Mouse (Mus musculus): ENCODE measurements at regions not wholly inside any gene's neighbourhood (a gene's known extent, or its start where the extent isn't known, plus 50 kb on each side); places are given as distances from the start of the nearest gene placed in this dataset.

DNA sequence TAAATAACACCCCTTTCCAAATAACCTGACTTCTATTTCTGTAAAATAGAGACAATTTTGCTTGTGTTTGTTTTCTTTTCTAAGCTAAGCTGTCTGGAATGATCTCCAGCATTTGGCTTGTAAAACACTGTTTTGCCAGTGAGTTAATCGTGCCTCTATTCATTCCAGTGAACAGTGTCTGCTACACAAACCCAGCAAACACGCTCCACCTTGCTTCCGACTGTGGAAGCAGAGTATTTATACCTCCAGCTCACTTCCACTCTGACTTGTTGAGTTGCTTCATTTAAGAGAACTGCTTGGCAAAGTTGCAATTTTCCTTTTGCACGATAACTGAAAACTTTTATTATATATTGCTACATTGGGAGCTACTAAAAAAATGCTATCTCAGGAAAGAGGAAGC is 515.3 kb downstream of the Rps29 start:
- no peak for ATAC-seq (ENCODE audit: insufficient number of reproducible peaks, insufficient read depth, low FRiP score, low read depth)
- no peaks in the 10 kb centered on the region for H3K9me3 ChIP-seq (ENCODE audit: control insufficient read depth, low read depth, low read length)

GRCm38 (mm10) chr12:68632441-68632840 is 526.5 kb downstream of the Rps29 start:
- Histone ChIP-seq H3K4me1 (ENCODE audit: control insufficient read depth, insufficient read depth, low read length) (no peaks in the 10 kb centered on the region), H3K36me3 (ENCODE audit: control insufficient read depth, insufficient read depth, low read length) (no peaks in the 10 kb centered on the region), H3K4me3 (ENCODE audit: low read depth, low read length) (no peak overlapping the region), H3K27ac (ENCODE audit: low read length) (no peak overlapping the region), H3K9me3 (ENCODE audit: control insufficient read depth, low read depth, low read length) (no peaks in the 10 kb centered on the region), H3K9ac (replicated peaks; ENCODE audit: low read depth, low read length) (no peak overlapping the region), H3K27me3 (ENCODE audit: control insufficient read depth, insufficient read depth, low read length) (no peaks in the 10 kb centered on the region), H3K4me2 (replicated peaks; ENCODE audit: low read depth, low read length) (no peak overlapping the region)
- WGBS, result 93% methylated on average over 3 of the region's 3 CpGs
- no peak for ATAC-seq (ENCODE audit: insufficient number of reproducible peaks, insufficient read depth, low FRiP score, low read depth)

More for the DNA sequence above, 515.3 kb downstream of the Rps29 start:
- Histone ChIP-seq H3K4me1 (ENCODE audit: control insufficient read depth, insufficient read depth, low read length) (no peaks in the 10 kb centered on the region), H3K9ac (replicated peaks; ENCODE audit: low read depth, low read length) (no peak overlapping the region), H3K27ac (ENCODE audit: low read length) (no peak overlapping the region), H3K4me3 (ENCODE audit: low read depth, low read length) (no peak overlapping the region), H3K4me2 (replicated peaks; ENCODE audit: low read depth, low read length) (no peak overlapping the region), H3K36me3 (ENCODE audit: control insufficient read depth, insufficient read depth, low read length) (no peaks in the 10 kb centered on the region), H3K27me3 (ENCODE audit: control insufficient read depth, insufficient read depth, low read length) (no peaks in the 10 kb centered on the region)
- WGBS, result 77% methylated on average over 4 of the region's 4 CpGs

DNA sequence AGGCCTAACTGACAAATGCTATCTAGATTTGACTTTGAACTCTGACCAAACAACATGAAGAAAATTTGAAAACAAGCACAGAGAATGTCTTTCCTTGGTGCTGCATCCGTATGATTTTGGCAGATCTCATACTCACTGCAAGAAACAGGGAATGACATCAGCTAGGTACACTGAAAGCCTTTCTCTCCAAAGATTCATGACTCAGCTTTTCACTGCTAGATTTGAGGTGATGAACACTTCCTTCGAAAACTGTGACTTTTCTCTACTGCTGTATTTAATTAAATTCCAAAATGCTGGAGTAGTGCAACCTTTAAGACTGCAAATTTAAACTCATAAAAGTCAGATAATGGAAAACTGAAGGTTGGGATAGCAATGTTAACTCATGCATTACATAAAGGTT is 540.6 kb downstream of the Rps29 start:
- H3K9me3 ChIP-seq (ENCODE audit: control insufficient read depth, low read depth, low read length), result no peaks in the 10 kb centered on the region
- H3K36me3 ChIP-seq (ENCODE audit: control insufficient read depth, insufficient read depth, low read length), result no peaks in the 10 kb centered on the region
- no peak overlapping the region for H3K4me3 ChIP-seq (ENCODE audit: low read depth, low read length)
- no peaks in the 10 kb centered on the region for H3K4me1 ChIP-seq (ENCODE audit: control insufficient read depth, insufficient read depth, low read length)
- H3K27ac ChIP-seq (ENCODE audit: low read length), result no peak overlapping the region
- 77% methylated on average over 2 of the region's 2 CpGs for WGBS
- no peak overlapping the region for H3K4me2 ChIP-seq (replicated peaks; ENCODE audit: low read depth, low read length)
- H3K27me3 ChIP-seq (ENCODE audit: control insufficient read depth, insufficient read depth, low read length), result no peaks in the 10 kb centered on the region
- no peak overlapping the region for H3K9ac ChIP-seq (replicated peaks; ENCODE audit: low read depth, low read length)
- no peak for ATAC-seq (ENCODE audit: insufficient number of reproducible peaks, insufficient read depth, low FRiP score, low read depth)

DNA sequence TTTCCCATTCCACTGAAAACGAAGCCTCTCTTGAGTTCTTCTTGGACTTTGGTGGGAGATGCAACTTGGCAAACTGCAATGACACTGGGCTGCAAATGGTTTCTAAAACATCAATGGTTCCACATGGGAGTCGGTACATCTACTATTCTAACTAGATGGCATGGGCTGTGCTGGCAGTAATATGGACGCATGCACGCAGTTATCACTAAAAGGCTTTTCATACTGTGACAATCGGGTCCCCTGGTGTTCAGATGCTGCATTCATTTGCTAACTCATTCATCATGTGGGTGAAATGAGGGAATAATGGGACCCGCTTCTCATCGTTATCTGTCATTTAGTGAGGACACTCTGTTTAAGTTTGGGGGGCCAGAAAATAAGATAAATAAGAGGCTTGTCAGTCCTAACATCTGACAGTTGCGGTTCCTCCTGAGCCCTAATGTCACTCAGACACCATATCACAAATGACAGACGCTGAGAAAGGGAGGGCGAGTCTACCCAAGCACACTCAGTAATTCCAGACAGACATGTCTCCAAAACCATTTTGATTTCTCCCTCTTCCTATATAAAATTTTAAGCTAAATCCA is 553.5 kb downstream of the Rps29 start:
- no peaks in the 10 kb centered on the region for H3K27me3 ChIP-seq (ENCODE audit: control insufficient read depth, insufficient read depth, low read length)
- H3K9me3 ChIP-seq (ENCODE audit: control insufficient read depth, low read depth, low read length), result no peaks in the 10 kb centered on the region
- H3K27ac ChIP-seq (ENCODE audit: low read length), result no peak overlapping the region
- no peak overlapping the region for H3K9ac ChIP-seq (replicated peaks; ENCODE audit: low read depth, low read length)
- no peak for ATAC-seq (ENCODE audit: insufficient number of reproducible peaks, insufficient read depth, low FRiP score, low read depth)
- H3K4me3 ChIP-seq (ENCODE audit: low read depth, low read length), result no peak overlapping the region
- 74% methylated on average over 10 of the region's 10 CpGs for WGBS
- no peaks in the 10 kb centered on the region for H3K4me1 ChIP-seq (ENCODE audit: control insufficient read depth, insufficient read depth, low read length)
- no peak overlapping the region for H3K4me2 ChIP-seq (replicated peaks; ENCODE audit: low read depth, low read length)
- no peaks in the 10 kb centered on the region for H3K36me3 ChIP-seq (ENCODE audit: control insufficient read depth, insufficient read depth, low read length)

DNA sequence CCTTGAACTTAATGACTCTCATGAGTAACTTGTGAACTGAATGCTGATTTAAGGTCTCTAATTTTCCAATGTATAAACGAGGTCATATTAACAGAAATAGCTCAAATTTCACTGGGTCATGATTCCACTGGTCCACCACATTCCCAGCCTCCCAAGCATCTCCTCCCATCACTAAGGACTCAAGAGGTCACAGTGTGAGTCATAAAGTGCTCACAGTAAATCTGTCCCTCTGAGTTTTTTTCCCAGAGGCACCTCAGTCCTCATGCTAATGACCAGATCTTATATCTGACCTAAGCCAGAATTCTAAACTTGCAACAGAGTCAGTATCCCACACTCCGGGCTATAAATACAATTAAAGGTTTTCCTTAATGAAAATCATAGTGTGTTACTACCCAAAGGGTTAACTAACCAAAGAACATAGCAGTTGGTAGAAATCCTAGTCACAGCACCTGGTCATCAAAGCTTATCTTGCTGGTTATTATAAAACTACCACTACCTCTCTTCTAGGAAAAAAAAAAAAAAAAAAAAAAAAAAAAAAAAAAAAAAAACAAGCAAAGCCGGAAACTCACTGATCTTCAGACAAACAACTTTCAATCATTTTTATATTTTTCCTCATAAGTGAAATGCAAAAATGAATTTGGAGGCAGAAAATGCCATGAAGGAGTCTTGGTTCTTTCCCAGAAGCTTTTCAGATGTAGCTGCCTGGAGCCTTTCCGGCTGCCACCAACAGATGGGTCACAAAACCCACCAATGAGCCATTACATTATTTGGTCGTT is 554.3 kb downstream of the Rps29 start:
- Histone ChIP-seq H3K27me3 (ENCODE audit: control insufficient read depth, insufficient read depth, low read length) (no peaks in the 10 kb centered on the region), H3K36me3 (ENCODE audit: control insufficient read depth, insufficient read depth, low read length) (no peaks in the 10 kb centered on the region), H3K4me2 (replicated peaks; ENCODE audit: low read depth, low read length) (no peak overlapping the region), H3K4me1 (ENCODE audit: control insufficient read depth, insufficient read depth, low read length) (no peaks in the 10 kb centered on the region), H3K9ac (replicated peaks; ENCODE audit: low read depth, low read length) (no peak overlapping the region), H3K4me3 (ENCODE audit: low read depth, low read length) (no peak overlapping the region), H3K9me3 (ENCODE audit: control insufficient read depth, low read depth, low read length) (no peaks in the 10 kb centered on the region), H3K27ac (ENCODE audit: low read length) (no peak overlapping the region)
- WGBS, result 76% methylated on average over 5 of the region's 5 CpGs
- ATAC-seq (ENCODE audit: insufficient number of reproducible peaks, insufficient read depth, low FRiP score, low read depth), result no peak

- Histone ChIP-seq H3K9ac (replicated peaks; ENCODE audit: low read depth, low read length) (no peak overlapping the region), H3K9me3 (ENCODE audit: control insufficient read depth, low read depth, low read length) (no peaks in the 10 kb centered on the region), H3K4me1 (ENCODE audit: control insufficient read depth, insufficient read depth, low read length) (no peaks in the 10 kb centered on the region), H3K4me3 (ENCODE audit: low read depth, low read length) (no peak overlapping the region), H3K4me2 (replicated peaks; ENCODE audit: low read depth, low read length) (no peak overlapping the region), H3K27me3 (ENCODE audit: control insufficient read depth, insufficient read depth, low read length) (no peaks in the 10 kb centered on the region), H3K27ac (ENCODE audit: low read length) (no peak overlapping the region), H3K36me3 (ENCODE audit: control insufficient read depth, insufficient read depth, low read length) (no peaks in the 10 kb centered on the region)
- WGBS, result 48% methylated on average over 4 of the region's 4 CpGs
- no peak for ATAC-seq (ENCODE audit: insufficient number of reproducible peaks, insufficient read depth, low FRiP score, low read depth)
These were observed 556.3 kb downstream of the Rps29 start for GRCm38 (mm10) chr12:68602682-68603081.

GRCm38 (mm10) chr12:68601366-68601765 is 557.6 kb downstream of the Rps29 start:
- no peak overlapping the region for H3K4me3 ChIP-seq (ENCODE audit: low read depth, low read length)
- H3K9ac ChIP-seq (replicated peaks; ENCODE audit: low read depth, low read length), result no peak overlapping the region
- no peaks in the 10 kb centered on the region for H3K9me3 ChIP-seq (ENCODE audit: control insufficient read depth, low read depth, low read length)
- no peaks in the 10 kb centered on the region for H3K27me3 ChIP-seq (ENCODE audit: control insufficient read depth, insufficient read depth, low read length)
- no peak for ATAC-seq (ENCODE audit: insufficient number of reproducible peaks, insufficient read depth, low FRiP score, low read depth)
- H3K27ac ChIP-seq (ENCODE audit: low read length), result no peak overlapping the region
- no peaks in the 10 kb centered on the region for H3K36me3 ChIP-seq (ENCODE audit: control insufficient read depth, insufficient read depth, low read length)
- H3K4me1 ChIP-seq (ENCODE audit: control insufficient read depth, insufficient read depth, low read length), result no peaks in the 10 kb centered on the region
- H3K4me2 ChIP-seq (replicated peaks; ENCODE audit: low read depth, low read length), result no peak overlapping the region

- Histone ChIP-seq H3K9ac (replicated peaks; ENCODE audit: low read depth, low read length) (no peak overlapping the region), H3K36me3 (ENCODE audit: control insufficient read depth, insufficient read depth, low read length) (no peaks in the 10 kb centered on the region), H3K9me3 (ENCODE audit: control insufficient read depth, low read depth, low read length) (no peaks in the 10 kb centered on the region), H3K4me1 (ENCODE audit: control insufficient read depth, insufficient read depth, low read length) (no peaks in the 10 kb centered on the region), H3K27me3 (ENCODE audit: control insufficient read depth, insufficient read depth, low read length) (no peaks in the 10 kb centered on the region), H3K4me3 (ENCODE audit: low read depth, low read length) (no peak overlapping the region), H3K4me2 (replicated peaks; ENCODE audit: low read depth, low read length) (no peak overlapping the region), H3K27ac (ENCODE audit: low read length) (no peak overlapping the region)
- ATAC-seq (ENCODE audit: insufficient number of reproducible peaks, insufficient read depth, low FRiP score, low read depth), result no peak
- WGBS, result 24% methylated on average over 7 of the region's 7 CpGs
These were observed 559.0 kb downstream of the Rps29 start for GRCm38 (mm10) chr12:68599681-68600596.
